ENCODE assay signal across 28 mouse cellular contexts in genomic region chr1:190397811-190398210, GRCm38 (mm10).
DNase-seq lines count a peak whose midpoint lies in the region; ATAC-seq and TF ChIP-seq lines count a peak whose summit lies in the region.
"Had no signal": no experiment of that assay in that cellular context is flagged by ENCODE, and none has a peak within 500 bp of the region (broad histone marks: within the 10 kb centered on the region; RNA-seq: fewer than 3 reads in every experiment).

No protein-coding gene starts in this region.

- peak overlapping the region; percentile 49; the same call in 1 of the 2 replicates for H3K27ac ChIP-seq in liver, embryonic 11.5 days (ENCODE audit: low read depth, low read length)
- 0 out of 2 replicates have a peak overlapping the region, but pooled peaks have one; percentile 33 for H3K27ac ChIP-seq in liver, embryonic 14.5 days
- H3K27ac ChIP-seq in liver, postnatal 0 days (ENCODE audit: low read depth), result no peak overlapping the region
- H3K27ac ChIP-seq: embryonic facial prominence, embryonic 10.5 days; embryonic facial prominence, embryonic 13.5 days; forebrain, embryonic 12.5 days; forebrain, embryonic 15.5 days; heart, adult 2 months; heart, embryonic 10.5 days; heart, embryonic 13.5 days; hindbrain, embryonic 14.5 days; hindbrain, postnatal 0 days had no signal

- no peak overlapping the region for H3K4me2 ChIP-seq in liver, embryonic 11.5 days
- no peak overlapping the region for H3K4me2 ChIP-seq in liver, embryonic 14.5 days (ENCODE audit: low read depth)
- H3K4me2 ChIP-seq in liver, postnatal 0 days (ENCODE audit: low read depth, low read length), result no peak overlapping the region
- H3K4me2 ChIP-seq: embryonic facial prominence, embryonic 13.5 days; forebrain, embryonic 12.5 days; forebrain, embryonic 15.5 days; heart, embryonic 13.5 days; hindbrain, embryonic 14.5 days had no signal

- no peak for TF ChIP-seq EP300 in liver, embryonic 14.5 days (IDR thresholded peaks at IDR 0.05; ENCODE audit: low read depth)
- no peak for TF ChIP-seq EP300 in liver, postnatal 0 days (IDR thresholded peaks at IDR 0.05; ENCODE audit: low read depth)

- no peak for TF ChIP-seq CTCF in liver, embryonic 14.5 days (IDR thresholded peaks at IDR 0.05; ENCODE audit: low read depth)
- TF ChIP-seq CTCF in liver, postnatal 0 days (IDR thresholded peaks at IDR 0.05; ENCODE audit: low read depth), result no peak

- no peaks in the 10 kb centered on the region for H3K4me1 ChIP-seq in liver, embryonic 11.5 days (replicated peaks; ENCODE audit: control insufficient read depth, insufficient read depth, low read length)
- peaks cover 0 to 6% of the 10 kb centered on the region in 2 experiments; a peak in 1 of 4 replicates for H3K4me1 ChIP-seq in liver, embryonic 14.5 days (replicated peaks; ENCODE audit: control insufficient read depth in 2 of 2, insufficient read depth in 2 of 2, low read length in 1 of 2)
- H3K4me1 ChIP-seq in liver, postnatal 0 days (ENCODE audit: insufficient read depth), result no peaks in the 10 kb centered on the region
- H3K4me1 ChIP-seq: embryonic facial prominence, embryonic 13.5 days; forebrain, embryonic 15.5 days; heart, embryonic 13.5 days had no signal

- ATAC-seq in liver, embryonic 11.5 days (replicated peaks; ENCODE audit: low FRiP score), result peak; percentile 74
- ATAC-seq in liver, embryonic 14.5 days (ENCODE audit: insufficient read depth), result peak; percentile 58; the same call in 1 of the 2 replicates
- peak; percentile 70 for ATAC-seq in liver, postnatal 0 days
- ATAC-seq: forebrain, embryonic 15.5 days; hindbrain, postnatal 0 days; Patski had no signal

- H3K27me3 ChIP-seq in liver, embryonic 11.5 days (replicated peaks; ENCODE audit: control insufficient read depth, insufficient read depth, low read length), result no peaks in the 10 kb centered on the region
- no peaks in the 10 kb centered on the region for H3K27me3 ChIP-seq in liver, embryonic 14.5 days (ENCODE audit: control insufficient read depth, insufficient read depth, low read length)
- H3K27me3 ChIP-seq in liver, postnatal 0 days (ENCODE audit: insufficient read depth, low read length), result no peaks in the 10 kb centered on the region
- H3K27me3 ChIP-seq: embryonic facial prominence, embryonic 13.5 days had no signal

- H3K9me3 ChIP-seq in liver, embryonic 11.5 days (ENCODE audit: control insufficient read depth, low read length), result no peaks in the 10 kb centered on the region
- H3K9me3 ChIP-seq in liver, embryonic 14.5 days (ENCODE audit: control insufficient read depth, low read length), result no peaks in the 10 kb centered on the region
- no peaks in the 10 kb centered on the region for H3K9me3 ChIP-seq in liver, postnatal 0 days (ENCODE audit: low read length)
- H3K9me3 ChIP-seq: embryonic facial prominence, embryonic 10.5 days; embryonic facial prominence, embryonic 13.5 days; forebrain, embryonic 12.5 days; forebrain, embryonic 15.5 days; heart, embryonic 10.5 days; heart, embryonic 13.5 days had no signal

- DNase-seq in liver, embryonic 11.5 days (ENCODE audit: low spot score), result peak; percentile 33
- DNase-seq in liver, embryonic 14.5 days (ENCODE audit: low read depth in 3 of 3, low spot score in 3 of 3), result peak; percentile 2 to 9 (median 7)
- DNase-seq in liver, postnatal 0 days, result no peak
- DNase-seq in spleen, postnatal 4 days (ENCODE audit: low spot score in 2 of 2), result no peak
- DNase-seq in thymus, postnatal 0 days (ENCODE audit: low spot score), result no peak
- no peak for DNase-seq in cerebellum, postnatal 10 days
- DNase-seq: adrenal gland, postnatal 10 days; adrenal gland, postnatal 36 days; B cell, adult 2 months; cerebellum, adult 18-20 months; cerebellum, adult 9-10 months; cerebellum, postnatal 25 days; embryo, embryonic 11 days; gastrocnemius, postnatal 25 days; heart, adult 2 months; heart, postnatal 14 days; heart, postnatal 4 days had no signal

- no peak overlapping the region for H3K4me3 ChIP-seq in liver, embryonic 11.5 days (ENCODE audit: low read depth, low read length)
- no peak overlapping the region for H3K4me3 ChIP-seq in liver, embryonic 14.5 days (ENCODE audit: insufficient read depth in 1 of 2, low read depth in 2 of 2, low read length in 2 of 2)
- H3K4me3 ChIP-seq in liver, postnatal 0 days (ENCODE audit: low read depth, low read length), result no peak overlapping the region
- H3K4me3 ChIP-seq: embryonic facial prominence, embryonic 10.5 days; embryonic facial prominence, embryonic 13.5 days; erythroblast, embryonic 14.5 days; forebrain, embryonic 12.5 days; forebrain, embryonic 15.5 days; heart, adult 2 months; heart, embryonic 10.5 days; heart, embryonic 13.5 days had no signal

- H3K9ac ChIP-seq in liver, embryonic 11.5 days (ENCODE audit: low read depth, low read length), result no peak overlapping the region
- no peak overlapping the region for H3K9ac ChIP-seq in liver, embryonic 14.5 days (replicated peaks)
- H3K9ac ChIP-seq in liver, postnatal 0 days (replicated peaks), result no peak overlapping the region
- H3K9ac ChIP-seq: embryonic facial prominence, embryonic 13.5 days; forebrain, embryonic 12.5 days; forebrain, embryonic 15.5 days; heart, embryonic 13.5 days; hindbrain, embryonic 14.5 days had no signal

- no peaks in the 10 kb centered on the region for H3K36me3 ChIP-seq in liver, embryonic 11.5 days (ENCODE audit: control insufficient read depth, insufficient read depth, low read length)
- H3K36me3 ChIP-seq in liver, embryonic 14.5 days (replicated peaks; ENCODE audit: control insufficient read depth, insufficient read depth, low read depth), result no peaks in the 10 kb centered on the region
- H3K36me3 ChIP-seq in liver, postnatal 0 days (replicated peaks; ENCODE audit: insufficient read depth, low read length), result no peaks in the 10 kb centered on the region
- H3K36me3 ChIP-seq: embryonic facial prominence, embryonic 10.5 days; embryonic facial prominence, embryonic 13.5 days; forebrain, embryonic 12.5 days; forebrain, embryonic 15.5 days; G1E; heart, embryonic 10.5 days; heart, embryonic 13.5 days had no signal

- 48% methylated on average over 2 of the region's 2 CpGs for WGBS in liver, embryonic 11.5 days
- WGBS in liver, embryonic 14.5 days (ENCODE audit: insufficient replicate concordance), result 32% methylated on average over 2 of the region's 2 CpGs
- 27% methylated on average over 2 of the region's 2 CpGs for WGBS in liver, postnatal 0 days (ENCODE audit: insufficient replicate concordance)

Comparison
In these comparisons a context has a peak if more than half of its experiments do, and no peak if none do; other contexts are left out.
1. DNase-seq: peak in liver, embryonic 11.5 days (single experiment) and liver, embryonic 14.5 days (3 of 3); none in liver, postnatal 0 days (single experiment), spleen, postnatal 4 days (0 of 2), thymus, postnatal 0 days (single experiment) and cerebellum, postnatal 10 days (0 of 2).
2. Peak in every context shown above with its lines, with median percentiles within 50 percentile points of each other: ATAC-seq.